Mouse (Mus musculus) heart, postnatal 36 days (tissue): ENCODE measurements around the gene Ivl. TPM values are rescaled to one million over a fixed set of nuclear protein-coding genes. Genes with fewer than 3 reads are reported as not detected.

Experiments
- total RNA-seq, 2 experiments: library from RNA; stranded (reverse); gene quantifications; 2 replicates each; pipeline ENCODE4 v1.2.3; 2021

Ivl gene
- total RNA-seq, 2 experiments from 2014 or later, result not detected

Other genes starting within 250 kb of the Ivl start
- not detected for gene Sprr2d, start 234.6 kb downstream of the Ivl start, total RNA-seq
- not detected for gene Sprr2e, start 221.6 kb downstream of the Ivl start, total RNA-seq
- gene Sprr2f, start 208.5 kb downstream of the Ivl start, total RNA-seq, result not detected
- gene Sprr2h, start 188.1 kb downstream of the Ivl start, total RNA-seq, result not detected
- gene Sprr2i, start 165.7 kb downstream of the Ivl start, total RNA-seq, result not detected
- not detected for gene Sprr2j-ps, start 155.7 kb downstream of the Ivl start, total RNA-seq
- 1 to 10 TPM; 1.2 to 3.3 TPM for gene Gm9774, start 144.3 kb downstream of the Ivl start, total RNA-seq
- gene Sprr2k, start 141.2 kb downstream of the Ivl start, total RNA-seq, result not detected
- gene Sprr1b, start 134.9 kb downstream of the Ivl start, total RNA-seq, result not detected
- gene Sprr3, start 115.0 kb downstream of the Ivl start, total RNA-seq, result not detected
- not detected for gene Sprr1a, start 87.8 kb downstream of the Ivl start, total RNA-seq
- not detected for gene Sprr4, start 73.2 kb downstream of the Ivl start, total RNA-seq
- not detected for gene 2310046K23Rik, start 39.2 kb downstream of the Ivl start, total RNA-seq
- not detected for gene Smcp, start 15.3 kb upstream of the Ivl start, total RNA-seq
- not detected for gene 2210017I01Rik, start 33.8 kb upstream of the Ivl start, total RNA-seq
- gene Lce6a, start 47.9 kb upstream of the Ivl start, total RNA-seq, result not detected
- not detected for gene Lce1a1, start 74.6 kb upstream of the Ivl start, total RNA-seq
- not detected for gene Lce1b, start 83.2 kb upstream of the Ivl start, total RNA-seq
- gene Lce1a2, start 96.6 kb upstream of the Ivl start, total RNA-seq, result not detected
- gene Lce1c, start 105.5 kb upstream of the Ivl start, total RNA-seq, result not detected
- gene Lce1d, start 113.5 kb upstream of the Ivl start, total RNA-seq, result not detected
- gene Lce1e, start 135.3 kb upstream of the Ivl start, total RNA-seq, result not detected
- not detected for gene Lce1f, start 146.6 kb upstream of the Ivl start, total RNA-seq
- not detected for gene Gm38119, start 165.4 kb upstream of the Ivl start, total RNA-seq
- gene Lce1g, start 178.6 kb upstream of the Ivl start, total RNA-seq, result not detected
- not detected for gene Lce1h, start 191.3 kb upstream of the Ivl start, total RNA-seq
- gene Lce1i, start 205.2 kb upstream of the Ivl start, total RNA-seq, result not detected
- not detected for gene Lce1j, start 216.8 kb upstream of the Ivl start, total RNA-seq
- not detected for gene Lce1k, start 234.2 kb upstream of the Ivl start, total RNA-seq